Mouse (Mus musculus) kidney, adult 10 weeks (tissue): ENCODE data around the gene Cyp4f16. TPM values are rescaled to one million over a fixed set of nuclear protein-coding genes. Genes with fewer than 3 reads are reported as not detected.

Experiments used
- polyA plus RNA-seq: library from polyadenylated mRNA; stranded (reverse); fragments of 350-450 nt; fragmentation: Illumina TruSeq; extraction: RNeasy Lipid Tissue Mini Kit (QIAGEN cat#74804); gene quantifications from one replicate; pipeline ENCODE4 v1.2.3, GENCODE M21; 2014; ENCODE audit warnings: low read depth, low replicate concordance

Gene Cyp4f16
- polyA plus RNA-seq = 4.6 TPM

GRCm38 (mm10) chr17:32536051-32536866 lies at the start of gene Cyp4f16:
Gene Cyp4f16, plus strand, starts transcription at chr17:32536558.

GRCm38 (mm10) chr17:32505851-32506728 lies 30.3 kb upstream of the Cyp4f16 start, which contains the start of gene Cyp4f17:
Gene Cyp4f17, plus strand, starts transcription at chr17:32506050.

Other genes with a start within 250 kb of the Cyp4f16 start
- gene Akap8, start 215.3 kb upstream of the Cyp4f16 start, polyA plus RNA-seq = 50.5 TPM
- gene Akap8l, start 186.0 kb upstream of the Cyp4f16 start, polyA plus RNA-seq = 18.6 TPM
- gene Wiz, start 147.1 kb upstream of the Cyp4f16 start, polyA plus RNA-seq = 2.5 TPM
- not detected for gene Rasal3, start 133.0 kb upstream of the Cyp4f16 start, polyA plus RNA-seq
- not detected for gene Pglyrp2, start 112.4 kb upstream of the Cyp4f16 start, polyA plus RNA-seq
- not detected for gene Cyp4f39, start 83.8 kb upstream of the Cyp4f16 start, polyA plus RNA-seq
- gene Cyp4f17, start 30.5 kb upstream of the Cyp4f16 start, polyA plus RNA-seq = 1.7 TPM
- gene Cyp4f37, start 84.8 kb downstream of the Cyp4f16 start, polyA plus RNA-seq = not detected
- not detected for gene Cyp4f40, start 122.3 kb downstream of the Cyp4f16 start, polyA plus RNA-seq
- gene Cyp4f15, start 149.1 kb downstream of the Cyp4f16 start, polyA plus RNA-seq = not detected